Mouse (Mus musculus) hindbrain, embryonic 14.5 days (tissue): ENCODE measurements around the gene Rhbdd3. TPM values are rescaled to one million over a fixed set of nuclear protein-coding genes. Genes with fewer than 3 reads are reported as not detected.

Experiments
- ATAC-seq: fragments of 200-750 bp; cut with Nextera tagmentation; 2 replicates; pipeline ENCODE4 v1.8.0; 2017; ENCODE audit warnings: moderate number of reproducible peaks, mild to moderate bottlenecking, moderate TSS enrichment, moderate library complexity; ENCODE audit not compliant: low FRiP score
- DNase-seq: peaks from one replicate; pipeline ENCODE4 v3.0.0-alpha.2; 2015; ENCODE audit warnings: low spot score
- H3K27ac ChIP-seq: fragments of 300-500 bp; sonication (generic); 2 replicates; pipeline ENCODE4 v1.5.1; 2014; ENCODE audit warnings: mild to moderate bottlenecking, moderate library complexity
- H3K27me3 ChIP-seq: fragments of 300-500 bp; sonication (generic); 2 replicates; pipeline ENCODE4 v1.6.1; 2014; ENCODE audit warnings: mild to moderate bottlenecking, low read length, mixed read lengths; ENCODE audit not compliant: control insufficient read depth, insufficient read depth
- H3K36me3 ChIP-seq: fragments of 300-500 bp; sonication (generic); replicated peaks from 2 replicates; pipeline ENCODE4 v1.6.1; 2014; ENCODE audit not compliant: control insufficient read depth, insufficient read depth
- H3K4me1 ChIP-seq: fragments of 300-500 bp; sonication (generic); replicated peaks from 2 replicates; pipeline ENCODE4 v1.6.1; 2014; ENCODE audit warnings: antibody characterized with exemption, low read length, mixed read lengths; ENCODE audit not compliant: control insufficient read depth, insufficient read depth
- H3K4me2 ChIP-seq: fragments of 300-500 bp; sonication (generic); replicated peaks from 2 replicates; pipeline ENCODE4 v1.6.1; 2014; ENCODE audit warnings: mild to moderate bottlenecking, moderate library complexity
- H3K4me3 ChIP-seq: fragments of 300-500 bp; sonication (generic); replicated peaks from 2 replicates; pipeline ENCODE4 v1.5.1; 2014; ENCODE audit warnings: mild to moderate bottlenecking, low read length
- H3K9ac ChIP-seq: fragments of 300-500 bp; sonication (generic); 2 replicates; pipeline ENCODE4 v1.6.1; 2014
- H3K9me3 ChIP-seq: fragments of 300-500 bp; sonication (generic); 2 replicates; pipeline ENCODE4 v1.6.1; 2016; ENCODE audit warnings: low read length; ENCODE audit not compliant: control insufficient read depth
- WGBS: fragments of 180-500 bp; shearing (Covaris S2); extraction: QIAGEN DNeasy Blood & Tissue Kit; methylation state at CpG from one replicate; pipeline ENCODE4 v1.1.7; 2014; 5-methylcytosine and 5-hydroxymethylcytosine counted together
- polyA plus RNA-seq: library from polyadenylated mRNA; unstranded; fragments of >200 nt; fragmentation: Nextera tagmentation; extraction: Ambion mirVana; gene quantifications from 2 replicates; pipeline ENCODE4 v1.2.1, GENCODE M21; 2014

Rhbdd3 gene
- 39.7 and 44.5 TPM in 2 replicates for polyA plus RNA-seq

GRCm38 (mm10) chr11:5098736-5099542 lies at the start of gene Rhbdd3, which contains the start of gene Ewsr1:
Gene Rhbdd3, plus strand, starts transcription at chr11:5098926.
Gene Ewsr1, minus strand, starts transcription at chr11:5099266.
- H3K27ac ChIP-seq, result peak within 1 kb of the TSS; percentile 99
- DNase-seq, result peak; percentile 98

GRCm38 (mm10) chr11:5051629-5052028 lies 47.1 kb upstream of the Rhbdd3 start:
- DNase-seq, result no peak
- no peaks in the 10 kb centered on the region for H3K9me3 ChIP-seq
- no peak overlapping the region for H3K4me2 ChIP-seq
- H3K4me1 ChIP-seq, result peaks cover 7% of the 10 kb centered on the region; the same call in 1 of the 2 replicates
- peaks cover 18% of the 10 kb centered on the region for H3K27me3 ChIP-seq
- H3K27ac ChIP-seq, result no peak overlapping the region
- H3K9ac ChIP-seq, result no peak overlapping the region
- no peak overlapping the region for H3K4me3 ChIP-seq
- no peak for ATAC-seq
- no peaks in the 10 kb centered on the region for H3K36me3 ChIP-seq
- WGBS, result 85% methylated on average over 10 of the region's 10 CpGs

More at GRCm38 (mm10) chr11:5098736-5099542, at the start of gene Rhbdd3, which contains the start of gene Ewsr1:
- ATAC-seq, result peak; percentile 91
- Histone ChIP-seq H3K27me3 (no peaks in the 10 kb centered on the region), H3K9me3 (no peaks in the 10 kb centered on the region), H3K4me1 (peaks cover 35% of the 10 kb centered on the region), H3K9ac (peak within 1 kb of the TSS; percentile 98), H3K36me3 (peaks cover 20% of the 10 kb centered on the region), H3K4me3 (peak within 1 kb of the TSS; percentile 99), H3K4me2 (peak within 1 kb of the TSS; percentile 87)
- WGBS, result under 1% methylated on average over 86 of the region's 92 CpGs

GRCm38 (mm10) chr11:5052200-5052854 lies 46.4 kb upstream of the Rhbdd3 start:
- Histone ChIP-seq H3K27ac (no peak overlapping the region), H3K4me2 (no peak overlapping the region), H3K4me1 (peaks cover 9% of the 10 kb centered on the region; the same call in 1 of the 2 replicates), H3K36me3 (no peaks in the 10 kb centered on the region), H3K4me3 (no peak overlapping the region), H3K9ac (no peak overlapping the region), H3K27me3 (peaks cover 25% of the 10 kb centered on the region), H3K9me3 (no peaks in the 10 kb centered on the region)
- 76% methylated on average over 10 of the region's 10 CpGs for WGBS
- ATAC-seq (no peak), DNase-seq (no peak)

- Histone ChIP-seq H3K4me1 (peaks cover 9% of the 10 kb centered on the region; the same call in 1 of the 2 replicates), H3K4me2 (no peak overlapping the region), H3K36me3 (no peaks in the 10 kb centered on the region), H3K27ac (no peak overlapping the region), H3K9me3 (no peaks in the 10 kb centered on the region), H3K9ac (no peak overlapping the region), H3K4me3 (no peak overlapping the region), H3K27me3 (peaks cover 35% of the 10 kb centered on the region)
- DNase-seq (no peak), ATAC-seq (no peak)
- 88% methylated on average over 14 of the region's 14 CpGs for WGBS
Measured at GRCm38 (mm10) chr11:5054151-5054550, 44.6 kb upstream of the Rhbdd3 start.

GRCm38 (mm10) chr11:5054874-5055273 lies 43.9 kb upstream of the Rhbdd3 start:
- no peaks in the 10 kb centered on the region for H3K9me3 ChIP-seq
- peaks cover 9% of the 10 kb centered on the region; the same call in 1 of the 2 replicates for H3K4me1 ChIP-seq
- no peak overlapping the region for H3K27ac ChIP-seq
- ATAC-seq, result no peak
- H3K9ac ChIP-seq, result no peak overlapping the region
- peaks cover 42% of the 10 kb centered on the region for H3K27me3 ChIP-seq
- DNase-seq, result no peak
- H3K4me3 ChIP-seq, result no peak overlapping the region
- no peaks in the 10 kb centered on the region for H3K36me3 ChIP-seq
- H3K4me2 ChIP-seq, result no peak overlapping the region
- 68% methylated on average over 6 of the region's 6 CpGs for WGBS

GRCm38 (mm10) chr11:5055945-5056938 lies 42.5 kb upstream of the Rhbdd3 start:
- peaks cover 56% of the 10 kb centered on the region for H3K27me3 ChIP-seq
- no peak overlapping the region for H3K9ac ChIP-seq
- H3K27ac ChIP-seq, result no peak overlapping the region
- ATAC-seq (no peak), DNase-seq (no peak)
- H3K4me1 ChIP-seq, result peaks cover 13% of the 10 kb centered on the region
- no peaks in the 10 kb centered on the region for H3K9me3 ChIP-seq
- WGBS, result 23% methylated on average over 23 of the region's 23 CpGs
- no peak overlapping the region for H3K4me2 ChIP-seq
- peaks cover 4% of the 10 kb centered on the region for H3K36me3 ChIP-seq
- H3K4me3 ChIP-seq, result no peak overlapping the region

- H3K4me2 ChIP-seq, result no peak overlapping the region
- peaks cover 64% of the 10 kb centered on the region for H3K27me3 ChIP-seq
- H3K27ac ChIP-seq, result no peak overlapping the region
- no peaks in the 10 kb centered on the region for H3K9me3 ChIP-seq
- H3K36me3 ChIP-seq, result peaks cover 4% of the 10 kb centered on the region
- ATAC-seq (no peak), DNase-seq (no peak)
- 48% methylated on average over 8 of the region's 8 CpGs for WGBS
- H3K9ac ChIP-seq, result no peak overlapping the region
- H3K4me1 ChIP-seq, result peaks cover 21% of the 10 kb centered on the region
- no peak overlapping the region for H3K4me3 ChIP-seq
Measured at GRCm38 (mm10) chr11:5057064-5057463, 41.7 kb upstream of the Rhbdd3 start.

- WGBS, result 12% methylated on average over 8 of the region's 8 CpGs
- peak overlapping the region; percentile 24; the same call in 1 of the 2 replicates for H3K9ac ChIP-seq
- peaks cover 4% of the 10 kb centered on the region for H3K36me3 ChIP-seq
- H3K27me3 ChIP-seq, result peaks cover 68% of the 10 kb centered on the region
- no peak for ATAC-seq
- peaks cover 26% of the 10 kb centered on the region for H3K4me1 ChIP-seq
- peak overlapping the region; percentile 34 for H3K4me3 ChIP-seq
- no peak overlapping the region for H3K27ac ChIP-seq
- no peaks in the 10 kb centered on the region for H3K9me3 ChIP-seq
- peak overlapping the region; percentile 54 for H3K4me2 ChIP-seq
- no peak for DNase-seq
Measured at GRCm38 (mm10) chr11:5057541-5057855, 41.2 kb upstream of the Rhbdd3 start.
